ENCODE assay signal across 18 mouse cellular contexts in genomic region chr1:119293839-119294238, GRCm38 (mm10).
DNase-seq lines count a peak whose midpoint lies in the region; ATAC-seq and TF ChIP-seq lines count a peak whose summit lies in the region.
"Had no signal": no experiment of that assay in that cellular context is flagged by ENCODE, and none has a peak within 500 bp of the region (broad histone marks: within the 10 kb centered on the region; RNA-seq: fewer than 3 reads in every experiment).

No protein-coding gene starts in this region.

- no peaks in the 10 kb centered on the region for H3K27me3 ChIP-seq in liver, embryonic 16.5 days (ENCODE audit: control insufficient read depth, insufficient read depth, low read depth, low read length)
- no peaks in the 10 kb centered on the region for H3K27me3 ChIP-seq in midbrain, postnatal 0 days (ENCODE audit: insufficient read depth, low read length)
- H3K27me3 ChIP-seq: forebrain, embryonic 15.5 days; heart, embryonic 13.5 days; limb, embryonic 13.5 days; stomach, embryonic 15.5 days had no signal

- ATAC-seq in liver, embryonic 16.5 days (ENCODE audit: low read depth): peak; percentile 92
- no peak for ATAC-seq in midbrain, postnatal 0 days (ENCODE audit: low FRiP score)
- no peak for ATAC-seq in inflammation-experienced regulatory T-cells, adult 6 months
- ATAC-seq: activated CD4-positive, CD25-positive, alpha-beta regulatory T cell, adult 4 months; CD4-positive, CD25-positive, alpha-beta regulatory T cell, adult 4 months; forebrain, embryonic 15.5 days had no signal

- H3K27ac ChIP-seq in liver, embryonic 16.5 days (ENCODE audit: low read length): peak overlapping the region; percentile 40; the same call in 1 of the 2 replicates
- no peak overlapping the region for H3K27ac ChIP-seq in midbrain, postnatal 0 days (ENCODE audit: low read depth, low read length)
- H3K27ac ChIP-seq: forebrain, embryonic 15.5 days; heart, embryonic 13.5 days; limb, embryonic 13.5 days; stomach, embryonic 15.5 days had no signal

- no peak overlapping the region for H3K9ac ChIP-seq in liver, embryonic 16.5 days (ENCODE audit: low read depth, low read length)
- no peak overlapping the region for H3K9ac ChIP-seq in midbrain, postnatal 0 days (replicated peaks; ENCODE audit: low read length, poor library complexity, severe bottlenecking)
- H3K9ac ChIP-seq: forebrain, embryonic 15.5 days; heart, embryonic 13.5 days; limb, embryonic 13.5 days; stomach, embryonic 15.5 days had no signal

- H3K36me3 ChIP-seq in liver, embryonic 16.5 days (ENCODE audit: control insufficient read depth, insufficient read depth): no peaks in the 10 kb centered on the region
- no peaks in the 10 kb centered on the region for H3K36me3 ChIP-seq in midbrain, postnatal 0 days (ENCODE audit: insufficient read depth, low read length)
- H3K36me3 ChIP-seq: forebrain, embryonic 15.5 days; heart, embryonic 13.5 days; limb, embryonic 13.5 days; stomach, embryonic 15.5 days had no signal

- DNase-seq in ES-CJ7 (ENCODE audit: low read depth, low spot score): peak; percentile 39
- peak; percentile 50 for DNase-seq in adrenal gland, postnatal 14 days
- DNase-seq in kidney, postnatal 14 days: peak; percentile 15
- DNase-seq in midbrain, postnatal 0 days (ENCODE audit: low spot score): no peak
- no peak for DNase-seq in neural tube, embryonic 10.5 days (ENCODE audit: extremely low spot score, low spot score)
- DNase-seq in gastrocnemius, postnatal 36 days: no peak
- DNase-seq: cerebellum, postnatal 10 days; right cerebral cortex, postnatal 4 days; thymus, postnatal 25 days had no signal

- WGBS in liver, embryonic 16.5 days (ENCODE audit: insufficient replicate concordance): 44% methylated on average over 9 of the region's 9 CpGs
- 91% methylated on average over 9 of the region's 9 CpGs for WGBS in midbrain, postnatal 0 days

- no peak overlapping the region for H3K4me2 ChIP-seq in liver, embryonic 16.5 days (ENCODE audit: low read depth, low read length)
- H3K4me2 ChIP-seq in midbrain, postnatal 0 days (ENCODE audit: low read depth, low read length, poor library complexity, severe bottlenecking): no peak overlapping the region
- H3K4me2 ChIP-seq: forebrain, embryonic 15.5 days; heart, embryonic 13.5 days; limb, embryonic 13.5 days; stomach, embryonic 15.5 days had no signal

- intact Hi-C loops in gastrocnemius, postnatal 36 days (cut with DNase I): no loop called here

- H3K9me3 ChIP-seq in liver, embryonic 16.5 days (replicated peaks; ENCODE audit: control insufficient read depth, low read length): no peaks in the 10 kb centered on the region
- no peaks in the 10 kb centered on the region for H3K9me3 ChIP-seq in midbrain, postnatal 0 days (ENCODE audit: low read length)
- H3K9me3 ChIP-seq: forebrain, embryonic 15.5 days; heart, embryonic 13.5 days; limb, embryonic 13.5 days; stomach, embryonic 15.5 days had no signal

- H3K4me1 ChIP-seq in liver, embryonic 16.5 days (ENCODE audit: control insufficient read depth, low read depth, low read length): no peaks in the 10 kb centered on the region; the same call in 1 of the 2 replicates
- no peaks in the 10 kb centered on the region for H3K4me1 ChIP-seq in midbrain, postnatal 0 days (ENCODE audit: insufficient read depth, low read length)
- H3K4me1 ChIP-seq: forebrain, embryonic 15.5 days; heart, embryonic 13.5 days had no signal

- H3K4me3 ChIP-seq in liver, embryonic 16.5 days (ENCODE audit: low read depth, low read length): no peak overlapping the region
- H3K4me3 ChIP-seq in midbrain, postnatal 0 days (ENCODE audit: low read depth, low read length): no peak overlapping the region
- H3K4me3 ChIP-seq: forebrain, embryonic 15.5 days; heart, embryonic 13.5 days; limb, embryonic 13.5 days; myocyte; stomach, embryonic 15.5 days had no signal

- TF ChIP-seq CTCF in midbrain, postnatal 0 days (IDR thresholded peaks at IDR 0.05): no peak

Comparison
In these comparisons a context has a peak if more than half of its experiments do, and no peak if none do; other contexts are left out.
1. DNase-seq: peak in ES-CJ7 (single experiment), adrenal gland, postnatal 14 days (single experiment) and kidney, postnatal 14 days (single experiment); none in midbrain, postnatal 0 days (single experiment), neural tube, embryonic 10.5 days (single experiment) and gastrocnemius, postnatal 36 days (0 of 2).